Mouse (Mus musculus): ENCODE measurements around the gene Wdr20. TPM values are rescaled to one million over a fixed set of nuclear protein-coding genes. Genes with fewer than 3 reads are reported as not detected.

The Wdr20 gene
- total RNA-seq, 2 experiments from 2014 or later: 25.4 to 25.9 TPM

- peak; percentile 80 for ATAC-seq (replicated peaks; ENCODE audit: poor library complexity, severe bottlenecking)
These were observed 32.9 kb downstream of the Wdr20 start for GRCm38 (mm10) chr12:110770479-110771247.

GRCm38 (mm10) chr12:110771961-110772360, 34.2 kb downstream of the Wdr20 start:
- no peak for ATAC-seq (replicated peaks; ENCODE audit: poor library complexity, severe bottlenecking)

GRCm38 (mm10) chr12:110775628-110776426, 38.1 kb downstream of the Wdr20 start:
- ATAC-seq (replicated peaks; ENCODE audit: poor library complexity, severe bottlenecking): peak; percentile 69

GRCm38 (mm10) chr12:110777853-110778252, 40.1 kb downstream of the Wdr20 start:
- peak; percentile 86 for ATAC-seq (replicated peaks; ENCODE audit: poor library complexity, severe bottlenecking)

GRCm38 (mm10) chr12:110779296-110779695, 41.6 kb downstream of the Wdr20 start:
- ATAC-seq (replicated peaks; ENCODE audit: poor library complexity, severe bottlenecking): peak; percentile 31

- no peak for ATAC-seq (replicated peaks; ENCODE audit: poor library complexity, severe bottlenecking)
These were observed 43.4 kb downstream of the Wdr20 start for GRCm38 (mm10) chr12:110781181-110781580.

- no peak for ATAC-seq (replicated peaks; ENCODE audit: poor library complexity, severe bottlenecking)
These were observed 44.5 kb downstream of the Wdr20 start for GRCm38 (mm10) chr12:110782278-110782677.

- no peak for ATAC-seq (replicated peaks; ENCODE audit: poor library complexity, severe bottlenecking)
These were observed 46.5 kb downstream of the Wdr20 start for GRCm38 (mm10) chr12:110784211-110784610.

GRCm38 (mm10) chr12:110786243-110786642, 48.5 kb downstream of the Wdr20 start:
- ATAC-seq (replicated peaks; ENCODE audit: poor library complexity, severe bottlenecking): no peak

GRCm38 (mm10) chr12:110790580-110790979, 52.8 kb downstream of the Wdr20 start:
- ATAC-seq (replicated peaks; ENCODE audit: poor library complexity, severe bottlenecking): no peak

- ATAC-seq (replicated peaks; ENCODE audit: poor library complexity, severe bottlenecking): no peak
These were observed 53.3 kb downstream of the Wdr20 start for GRCm38 (mm10) chr12:110791026-110791425.

GRCm38 (mm10) chr12:110795035-110795434, 57.3 kb downstream of the Wdr20 start:
- ATAC-seq (replicated peaks; ENCODE audit: poor library complexity, severe bottlenecking): 0 out of 2 replicates have a peak, but pooled peaks have one; percentile 27

- no peak for ATAC-seq (replicated peaks; ENCODE audit: poor library complexity, severe bottlenecking)
These were observed 59.0 kb downstream of the Wdr20 start for GRCm38 (mm10) chr12:110796748-110797147.

- ATAC-seq (replicated peaks; ENCODE audit: poor library complexity, severe bottlenecking): no peak
These were observed 59.5 kb downstream of the Wdr20 start for GRCm38 (mm10) chr12:110797202-110797601.

- no peak for ATAC-seq (replicated peaks; ENCODE audit: poor library complexity, severe bottlenecking)
These were observed 60.2 kb downstream of the Wdr20 start for GRCm38 (mm10) chr12:110797842-110798431.

- no peak for ATAC-seq (replicated peaks; ENCODE audit: poor library complexity, severe bottlenecking)
These were observed 61.5 kb downstream of the Wdr20 start for GRCm38 (mm10) chr12:110799226-110799625.

GRCm38 (mm10) chr12:110801876-110802464, 64.2 kb downstream of the Wdr20 start:
- ATAC-seq (replicated peaks; ENCODE audit: poor library complexity, severe bottlenecking): no peak

GRCm38 (mm10) chr12:110802674-110803297, 65.0 kb downstream of the Wdr20 start:
- no peak for ATAC-seq (replicated peaks; ENCODE audit: poor library complexity, severe bottlenecking)

- no peak for ATAC-seq (replicated peaks; ENCODE audit: poor library complexity, severe bottlenecking)
These were observed 66.5 kb downstream of the Wdr20 start for GRCm38 (mm10) chr12:110804261-110804660.

GRCm38 (mm10) chr12:110806301-110806970, 68.7 kb downstream of the Wdr20 start:
- ATAC-seq (replicated peaks; ENCODE audit: poor library complexity, severe bottlenecking): no peak

Measured in granulocyte monocyte progenitor cell, adult 5-6 weeks (primary cell).